Mouse (Mus musculus): Measurements from ENCODE around the gene Lcn4.

GRCm38 (mm10) chr2:26641006-26641647 lies 30.0 kb downstream of the Lcn4 start:
- TF ChIP-seq SMC3 (IDR thresholded peaks at IDR 0.05; ENCODE audit: low read depth, low read length) (no peak; the same call in 1 of the 2 replicates), JUND (IDR thresholded peaks at IDR 0.05; ENCODE audit: low read depth, low read length) (no peak), E2F4 (IDR thresholded peaks at IDR 0.05; ENCODE audit: borderline replicate concordance, low read depth, low read length) (no peak), MXI1 (IDR thresholded peaks at IDR 0.05; ENCODE audit: low read depth, low read length) (no peak), ZC3H11A (IDR thresholded peaks at IDR 0.05; ENCODE audit: low read depth, low read length) (no peak), GATA1 (IDR thresholded peaks at IDR 0.05; ENCODE audit: low read depth, low read length) (peak; percentile 46; the same call in 1 of the 2 replicates), USF2 (IDR thresholded peaks at IDR 0.05; ENCODE audit: borderline replicate concordance in 1 of 2, insufficient read depth in 1 of 2, low read depth in 1 of 2, low read length in 2 of 2) (no peak), ETS1 (IDR thresholded peaks at IDR 0.05; ENCODE audit: low read depth, low read length) (peak; percentile 41; the same call in 1 of the 2 replicates), CTCF (IDR thresholded peaks at IDR 0.05 in 2 of 3, conservative IDR thresholded peaks at IDR 0.05 in 1 of 3; ENCODE audit: control insufficient read depth in 1 of 3, insufficient read depth in 1 of 3, low read depth in 2 of 3, low read length in 3 of 3, poor library complexity in 1 of 3, severe bottlenecking in 1 of 3) (no peak), POLR2A (IDR thresholded peaks at IDR 0.05; ENCODE audit: control insufficient read depth in 1 of 2, insufficient read depth in 1 of 2, low read depth in 1 of 2, low read length in 2 of 2, poor library complexity in 1 of 2) (peak in 1 of 2 experiments; percentile 21; a peak in 1 of 4 replicates), EP300 (IDR thresholded peaks at IDR 0.05; ENCODE audit: low read depth in 1 of 2, low read length in 2 of 2) (peak in 1 of 2 experiments; percentile 42; a peak in 1 of 4 replicates), ELF1 (IDR thresholded peaks at IDR 0.05; ENCODE audit: low read depth, low read length) (no peak), HCFC1 (IDR thresholded peaks at IDR 0.05; ENCODE audit: low read depth, low read length) (no peak), POLR2AphosphoS2 (IDR thresholded peaks at IDR 0.05; ENCODE audit: low read length) (no peak)
